Mouse (Mus musculus) liver, embryonic 12.5 days (tissue): ENCODE results near the gene Fermt1. TPM values are rescaled to one million over a fixed set of nuclear protein-coding genes. Genes with fewer than 3 reads are reported as not detected.

Experiments used
- ATAC-seq: fragments of 200-750 bp; cut with Nextera tagmentation; 2 replicates; pipeline ENCODE4 v1.8.0; 2017; ENCODE audit warnings: moderate number of reproducible peaks, mild to moderate bottlenecking, moderate library complexity
- H3K27ac ChIP-seq: fragments of 300-500 bp; sonication (generic); 2 replicates; pipeline ENCODE4 v1.5.1; 2016; ENCODE audit warnings: mild to moderate bottlenecking
- H3K27me3 ChIP-seq: fragments of 300-500 bp; sonication (generic); replicated peaks from 2 replicates; pipeline ENCODE4 v1.6.1; 2016; ENCODE audit warnings: mild to moderate bottlenecking, moderate library complexity
- H3K36me3 ChIP-seq: fragments of 300-500 bp; sonication (generic); 2 replicates; pipeline ENCODE4 v1.6.1; 2016; ENCODE audit warnings: mild to moderate bottlenecking, moderate library complexity
- H3K4me1 ChIP-seq: fragments of 300-500 bp; sonication (generic); 2 replicates; pipeline ENCODE4 v1.6.1; 2016
- H3K4me2 ChIP-seq: fragments of 300-500 bp; sonication (generic); 2 replicates; pipeline ENCODE4 v1.6.1; 2016; ENCODE audit warnings: mild to moderate bottlenecking, moderate library complexity
- H3K4me3 ChIP-seq: fragments of 300-500 bp; sonication (generic); 2 replicates; pipeline ENCODE4 v1.5.1; 2016; ENCODE audit warnings: mild to moderate bottlenecking, moderate library complexity
- H3K9ac ChIP-seq: fragments of 300-500 bp; sonication (generic); 2 replicates; pipeline ENCODE4 v1.6.1; 2016; ENCODE audit warnings: mild to moderate bottlenecking, moderate library complexity
- H3K9me3 ChIP-seq: fragments of 300-500 bp; sonication (generic); replicated peaks from 2 replicates; pipeline ENCODE4 v1.6.1; 2016; ENCODE audit warnings: mild to moderate bottlenecking, moderate library complexity
- WGBS: fragments of 180-500 bp; shearing (Covaris S2); methylation state at CpG from one replicate; pipeline ENCODE4 v1.1.7; 2016; ENCODE audit not compliant: insufficient replicate concordance; 5-methylcytosine and 5-hydroxymethylcytosine counted together
- polyA plus RNA-seq: library from polyadenylated mRNA; unstranded; fragments of >200 nt; fragmentation: Nextera tagmentation; extraction: Ambion mirVana; gene quantifications from 2 replicates; pipeline ENCODE4 v1.2.1, GENCODE M21; 2016

Gene Fermt1
- polyA plus RNA-seq, 1 experiment from 2014 or later: 0.83 TPM

DNA sequence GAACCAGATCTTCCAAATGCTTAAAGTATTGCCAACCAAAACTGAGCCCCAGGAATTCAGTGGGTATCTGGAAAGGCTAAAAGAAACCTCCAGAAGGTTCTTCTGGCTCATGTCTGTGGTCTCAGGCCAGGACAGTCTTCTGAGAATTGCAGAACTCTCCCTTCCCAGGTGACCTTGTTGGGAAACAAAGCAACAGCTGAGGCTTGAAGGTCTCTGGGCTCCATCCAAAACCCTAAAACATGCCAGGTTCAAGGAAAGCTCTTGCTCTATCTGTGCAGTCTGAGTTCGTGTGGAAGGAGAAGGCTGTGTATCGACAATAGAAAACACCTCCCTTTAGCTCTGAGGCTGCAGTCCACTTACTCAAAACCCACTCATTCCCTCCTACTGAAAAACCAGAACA, 40.7 kb downstream of the Fermt1 start:
- Histone ChIP-seq H3K4me1 (no peaks in the 10 kb centered on the region), H3K36me3 (no peaks in the 10 kb centered on the region), H3K4me3 (no peak overlapping the region), H3K27ac (no peak overlapping the region), H3K4me2 (no peak overlapping the region), H3K27me3 (no peaks in the 10 kb centered on the region; the same call in 1 of the 2 replicates), H3K9me3 (no peaks in the 10 kb centered on the region), H3K9ac (no peak overlapping the region)
- no peak for ATAC-seq
- WGBS: 58% methylated on average over 2 of the region's 2 CpGs

GRCm38 (mm10) chr2:132903498-132903897, 42.2 kb downstream of the Fermt1 start:
- WGBS: 30% methylated on average over 3 of the region's 3 CpGs
- no peak for ATAC-seq
- Histone ChIP-seq H3K36me3 (no peaks in the 10 kb centered on the region), H3K9ac (no peak overlapping the region), H3K9me3 (no peaks in the 10 kb centered on the region), H3K4me1 (no peaks in the 10 kb centered on the region), H3K27me3 (no peaks in the 10 kb centered on the region; the same call in 1 of the 2 replicates), H3K4me3 (no peak overlapping the region), H3K27ac (no peak overlapping the region), H3K4me2 (no peak overlapping the region)

DNA sequence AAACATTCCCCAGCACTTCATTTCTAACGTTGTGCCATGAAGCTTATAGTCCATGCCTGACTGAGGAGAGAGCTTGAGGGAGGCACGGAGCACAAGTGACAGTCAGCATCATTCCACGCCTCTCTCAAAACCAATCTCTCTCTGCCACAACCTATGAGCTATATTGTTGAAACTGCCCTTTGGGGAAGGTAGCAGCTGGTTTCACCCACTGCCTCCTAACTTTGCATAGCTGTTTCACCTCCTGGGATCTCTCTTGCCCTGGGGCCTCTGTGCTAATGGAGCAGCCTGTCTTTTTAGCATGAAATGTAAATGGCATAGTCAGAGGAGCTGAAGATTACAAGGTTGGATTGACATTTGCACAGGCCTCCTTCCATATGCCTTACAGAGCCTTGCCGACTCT, 43.6 kb downstream of the Fermt1 start:
- ATAC-seq: no peak
- WGBS: 78% methylated on average over 3 of the region's 4 CpGs

GRCm38 (mm10) chr2:132901636-132902035, 44.1 kb downstream of the Fermt1 start:
- Histone ChIP-seq H3K36me3 (no peaks in the 10 kb centered on the region), H3K4me2 (no peak overlapping the region), H3K9ac (no peak overlapping the region), H3K27ac (no peak overlapping the region), H3K4me1 (no peaks in the 10 kb centered on the region), H3K9me3 (no peaks in the 10 kb centered on the region), H3K4me3 (no peak overlapping the region), H3K27me3 (no peaks in the 10 kb centered on the region)
- no peak for ATAC-seq
- 63% methylated on average over 4 of the region's 4 CpGs for WGBS

More for the DNA sequence above, 43.6 kb downstream of the Fermt1 start:
- Histone ChIP-seq H3K27ac (no peak overlapping the region), H3K4me1 (no peaks in the 10 kb centered on the region), H3K9me3 (no peaks in the 10 kb centered on the region), H3K4me3 (no peak overlapping the region), H3K27me3 (no peaks in the 10 kb centered on the region), H3K9ac (no peak overlapping the region), H3K36me3 (no peaks in the 10 kb centered on the region), H3K4me2 (no peak overlapping the region)

- H3K27me3 ChIP-seq: no peaks in the 10 kb centered on the region
- H3K27ac ChIP-seq: no peak overlapping the region
- 57% methylated on average over 1 of the region's 1 CpGs for WGBS
- H3K9me3 ChIP-seq: no peaks in the 10 kb centered on the region
- H3K4me1 ChIP-seq: no peaks in the 10 kb centered on the region
- ATAC-seq: no peak
- H3K4me2 ChIP-seq: no peak overlapping the region
- no peaks in the 10 kb centered on the region for H3K36me3 ChIP-seq
- H3K4me3 ChIP-seq: no peak overlapping the region
- no peak overlapping the region for H3K9ac ChIP-seq
Observed at GRCm38 (mm10) chr2:132900596-132900995, 45.1 kb downstream of the Fermt1 start.

DNA sequence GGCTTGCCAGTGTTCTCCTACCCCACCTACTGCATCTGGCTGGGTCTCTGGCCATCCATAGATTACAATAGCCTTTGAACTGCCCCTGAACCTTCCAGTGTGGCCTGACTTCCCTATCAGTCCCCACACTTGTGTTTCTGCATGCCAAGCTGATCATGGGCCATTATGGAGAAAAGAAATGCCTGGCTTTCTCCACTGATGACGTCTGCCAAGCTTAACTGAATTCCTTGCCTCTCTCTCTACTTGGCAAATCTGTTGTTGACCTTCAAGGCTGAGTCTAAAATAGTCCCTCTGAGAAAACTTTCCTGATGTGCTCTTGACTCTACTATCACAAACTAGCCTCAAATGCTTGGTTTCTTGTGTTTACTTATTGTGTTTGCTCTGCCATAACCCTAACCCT, 47.5 kb downstream of the Fermt1 start:
- H3K9me3 ChIP-seq: no peaks in the 10 kb centered on the region
- WGBS: 25% methylated on average over 1 of the region's 1 CpGs
- no peaks in the 10 kb centered on the region for H3K4me1 ChIP-seq
- H3K4me2 ChIP-seq: no peak overlapping the region
- no peak overlapping the region for H3K4me3 ChIP-seq
- no peaks in the 10 kb centered on the region for H3K36me3 ChIP-seq
- H3K27ac ChIP-seq: no peak overlapping the region
- ATAC-seq: no peak
- no peak overlapping the region for H3K9ac ChIP-seq
- H3K27me3 ChIP-seq: no peaks in the 10 kb centered on the region; the same call in 1 of the 2 replicates

DNA sequence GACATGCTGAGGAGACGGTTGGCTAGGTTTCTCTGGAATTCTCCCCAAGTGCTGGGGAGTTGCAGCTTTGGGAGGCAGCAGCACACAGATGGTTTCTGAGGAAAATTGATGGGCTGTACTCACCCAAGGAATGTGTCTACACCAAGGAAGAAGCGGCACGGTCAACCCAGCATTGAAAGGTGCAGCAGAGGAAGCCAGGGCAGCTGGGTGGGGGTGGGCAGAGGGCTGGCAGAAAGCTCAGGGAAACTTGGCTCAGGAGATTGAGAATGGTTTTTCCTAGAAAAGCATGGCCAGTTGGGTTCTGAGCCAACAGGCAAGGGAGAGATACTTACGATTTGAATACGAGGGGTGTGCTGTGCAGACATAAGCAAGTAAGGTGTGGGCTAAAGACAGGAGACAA, 51.9 kb downstream of the Fermt1 start:
- no peak overlapping the region for H3K27ac ChIP-seq
- no peaks in the 10 kb centered on the region for H3K36me3 ChIP-seq
- ATAC-seq: no peak
- 71% methylated on average over 5 of the region's 5 CpGs for WGBS
- H3K27me3 ChIP-seq: no peaks in the 10 kb centered on the region; the same call in 1 of the 2 replicates
- H3K9me3 ChIP-seq: no peaks in the 10 kb centered on the region
- no peak overlapping the region for H3K4me3 ChIP-seq
- H3K4me1 ChIP-seq: no peaks in the 10 kb centered on the region
- no peak overlapping the region for H3K9ac ChIP-seq
- H3K4me2 ChIP-seq: no peak overlapping the region

DNA sequence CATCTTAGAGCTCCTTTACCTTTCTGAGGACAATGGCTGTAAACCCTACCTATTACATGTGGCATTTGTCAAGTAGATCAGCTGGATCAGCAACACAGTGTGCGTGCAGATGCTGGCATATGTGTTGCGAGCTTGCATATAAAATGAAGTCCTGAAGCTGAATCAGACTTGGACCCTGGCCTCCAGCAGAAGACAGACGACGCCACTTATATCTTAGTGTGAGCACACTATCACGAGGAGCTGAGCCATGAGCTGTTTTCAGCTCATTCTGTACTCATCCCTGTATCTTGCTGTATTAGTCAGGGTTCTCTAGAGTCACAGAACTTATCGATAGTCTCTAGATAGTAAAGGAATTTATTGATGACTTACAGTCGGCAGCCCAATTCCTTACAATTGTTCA, 60.4 kb downstream of the Fermt1 start:
- no peaks in the 10 kb centered on the region for H3K36me3 ChIP-seq
- H3K9me3 ChIP-seq: no peaks in the 10 kb centered on the region
- no peak overlapping the region for H3K27ac ChIP-seq
- H3K9ac ChIP-seq: no peak overlapping the region
- no peak for ATAC-seq
- WGBS: 73% methylated on average over 7 of the region's 7 CpGs
- no peak overlapping the region for H3K4me3 ChIP-seq
- no peak overlapping the region for H3K4me2 ChIP-seq
- peaks cover 22% of the 10 kb centered on the region for H3K27me3 ChIP-seq
- H3K4me1 ChIP-seq: peaks cover 8% of the 10 kb centered on the region; the same call in 1 of the 2 replicates

DNA sequence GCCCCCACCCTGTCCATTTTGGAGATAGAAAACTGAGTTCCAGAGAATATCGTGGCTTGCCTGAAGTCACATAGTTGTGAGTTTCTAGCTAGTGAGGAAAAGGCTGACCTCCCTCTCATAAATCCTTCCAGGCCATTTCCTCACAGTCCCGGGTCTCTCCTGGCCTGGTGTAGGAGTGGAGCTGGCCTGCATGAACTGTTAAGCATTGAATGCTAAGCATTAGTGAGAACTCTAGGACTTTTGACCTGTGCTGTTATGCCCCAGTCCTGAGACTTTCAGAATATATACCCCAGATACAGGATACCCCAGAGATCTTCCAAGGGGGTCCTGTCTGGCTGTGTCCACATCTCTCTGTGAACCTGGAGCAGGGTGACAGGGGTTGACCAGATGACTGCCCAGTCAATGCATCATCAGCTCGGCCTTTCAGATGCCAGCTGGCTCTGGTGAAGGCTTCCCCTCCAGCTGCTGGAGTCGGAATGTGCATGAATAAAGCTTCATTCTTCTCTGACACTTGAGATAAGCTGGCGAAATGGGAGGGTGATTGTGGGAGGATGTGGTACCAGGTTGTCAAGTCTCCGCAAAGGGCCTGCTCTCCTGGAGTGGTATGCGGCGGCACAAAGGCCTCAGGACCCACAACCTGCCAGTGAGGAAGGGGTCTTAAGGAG, 61.3 kb downstream of the Fermt1 start:
- no peaks in the 10 kb centered on the region for H3K9me3 ChIP-seq
- no peak overlapping the region for H3K27ac ChIP-seq
- H3K4me1 ChIP-seq: peaks cover 12% of the 10 kb centered on the region; the same call in 1 of the 2 replicates
- ATAC-seq: no peak
- peaks cover 31% of the 10 kb centered on the region for H3K27me3 ChIP-seq
- no peaks in the 10 kb centered on the region for H3K36me3 ChIP-seq
- WGBS: 57% methylated on average over 8 of the region's 8 CpGs
- H3K4me2 ChIP-seq: no peak overlapping the region
- H3K9ac ChIP-seq: no peak overlapping the region
- H3K4me3 ChIP-seq: no peak overlapping the region

- no peak for ATAC-seq
Observed at GRCm38 (mm10) chr2:132880844-132881645, 64.7 kb downstream of the Fermt1 start, which contains the start of gene Lrrn4. Gene Lrrn4, minus strand, starts transcription at chr2:132880891.

DNA sequence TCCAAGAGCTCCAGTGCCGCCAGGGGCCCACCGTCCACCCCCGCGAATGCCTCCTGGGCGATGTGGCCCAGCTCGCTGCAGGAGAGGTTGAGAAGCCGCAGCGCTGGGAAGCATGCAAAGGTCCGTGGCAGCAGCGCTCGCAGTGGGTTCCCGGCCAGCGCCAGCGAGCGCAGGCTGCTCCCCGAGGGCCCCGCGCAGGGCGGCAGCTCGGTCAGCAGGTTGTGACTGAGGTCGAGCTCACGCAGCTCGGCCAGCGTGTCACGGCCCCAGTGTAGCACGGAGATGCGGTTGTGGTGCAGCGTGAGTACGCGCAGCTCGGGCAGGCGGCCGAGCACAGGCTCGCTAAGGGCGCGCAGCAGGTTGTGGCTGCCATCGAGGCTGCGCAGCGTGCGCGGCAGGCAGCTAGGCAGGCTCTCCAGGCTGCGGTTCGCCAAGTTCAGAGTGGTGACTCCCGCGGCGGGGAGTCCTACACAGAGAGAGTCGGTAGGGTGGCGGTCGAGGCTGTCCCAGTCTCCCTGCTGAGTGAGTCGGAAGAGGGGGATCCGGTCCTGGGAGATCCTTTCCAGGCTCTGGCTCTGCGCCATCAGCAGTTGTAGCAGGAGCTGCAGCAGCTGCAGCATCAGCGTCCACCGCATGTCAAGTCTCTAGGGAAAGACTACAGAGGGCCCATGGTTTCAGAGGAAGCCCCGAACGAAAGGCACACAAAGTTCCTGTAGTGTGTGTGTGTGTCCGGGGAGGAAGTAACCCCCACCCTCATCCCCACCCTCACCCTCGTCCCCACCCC, 66.3 kb downstream of the Fermt1 start:
- Histone ChIP-seq H3K9ac (no peak overlapping the region), H3K4me2 (peak overlapping the region; percentile 65), H3K36me3 (no peaks in the 10 kb centered on the region), H3K4me1 (peaks cover 17% of the 10 kb centered on the region; the same call in 1 of the 2 replicates), H3K27ac (no peak overlapping the region), H3K9me3 (no peaks in the 10 kb centered on the region), H3K4me3 (peak overlapping the region; percentile 45), H3K27me3 (peaks cover 62% of the 10 kb centered on the region)
- WGBS: under 1% methylated on average over 58 of the region's 58 CpGs
- peak; percentile 27 for ATAC-seq

More at GRCm38 (mm10) chr2:132880844-132881645, 64.7 kb downstream of the Fermt1 start, which contains the start of gene Lrrn4:
- H3K4me3 ChIP-seq: peak within 1 kb of the TSS; percentile 45
- no peak within 1 kb of the TSS for H3K9ac ChIP-seq
- peaks cover 17% of the 10 kb centered on the region; the same call in 1 of the 2 replicates for H3K4me1 ChIP-seq
- H3K9me3 ChIP-seq: no peaks in the 10 kb centered on the region
- H3K4me2 ChIP-seq: peak within 1 kb of the TSS; percentile 65
- no peaks in the 10 kb centered on the region for H3K36me3 ChIP-seq
- WGBS: 10% methylated on average over 12 of the region's 12 CpGs
- H3K27me3 ChIP-seq: peaks cover 62% of the 10 kb centered on the region
- H3K27ac ChIP-seq: no peak within 1 kb of the TSS
